Comparison of ENCODE assay signal across 1 mouse cellular context in the genomic region with DNA sequence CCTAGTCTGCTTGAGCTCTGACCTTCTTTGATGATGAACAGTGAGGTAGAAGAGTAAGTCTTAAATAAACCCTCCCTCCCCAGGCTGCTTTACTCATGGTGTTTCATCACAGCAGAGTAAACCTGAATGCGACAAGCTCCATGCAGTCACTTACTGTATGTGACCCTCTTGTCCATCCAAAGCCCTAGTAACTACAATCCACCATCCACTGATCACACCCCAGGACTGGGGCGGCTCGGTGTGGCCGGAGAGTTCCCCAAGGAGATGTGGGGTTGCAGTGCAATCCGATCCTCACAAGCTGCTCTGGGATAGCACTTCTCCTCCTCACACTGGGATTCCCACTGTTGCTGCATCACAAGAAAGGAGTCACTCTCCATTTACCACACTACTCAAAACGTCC.
TF ChIP-seq lines count a peak whose summit lies in the region.

No protein-coding gene starts in this region.

TF ChIP-seq in C2C12, 6 proteins besides CTCF, POLR2A, EP300 and RAD21 (continued from another document):
- TF ChIP-seq USF1 (IDR thresholded peaks at IDR 0.05; ENCODE audit: low read depth) = no peak
TF ChIP-seq in C2C12: peak in this region for 0.
